Mouse (Mus musculus) liver, embryonic 16.5 days (tissue): Measurements from ENCODE around the gene Kctd12. TPM values are rescaled to one million over a fixed set of nuclear protein-coding genes. Genes with fewer than 3 reads are reported as not detected.

Experiments used
- ATAC-seq: fragments of 200-750 bp; cut with Nextera tagmentation; 2 replicates; pipeline ENCODE4 v1.8.0; 2017; ENCODE audit warnings: low read depth, mild to moderate bottlenecking, moderate number of reproducible peaks, moderate library complexity
- H3K27ac ChIP-seq: fragments of 300-500 bp; sonication (generic); 2 replicates; pipeline ENCODE4 v1.5.1; 2014; ENCODE audit warnings: mild to moderate bottlenecking, low read length
- H3K27me3 ChIP-seq: fragments of 300-500 bp; sonication (generic); 2 replicates; pipeline ENCODE4 v1.6.1; 2014; ENCODE audit warnings: low read depth, low read length, mixed read lengths; ENCODE audit not compliant: control insufficient read depth, insufficient read depth
- H3K36me3 ChIP-seq: fragments of 300-500 bp; sonication (generic); 2 replicates; pipeline ENCODE4 v1.6.1; 2014; ENCODE audit warnings: mild to moderate bottlenecking; ENCODE audit not compliant: control insufficient read depth, insufficient read depth
- H3K4me1 ChIP-seq: fragments of 300-500 bp; sonication (generic); 2 replicates; pipeline ENCODE4 v1.6.1; 2014; ENCODE audit warnings: low read depth, low read length, mixed read lengths; ENCODE audit not compliant: control insufficient read depth
- H3K4me2 ChIP-seq: fragments of 300-500 bp; sonication (generic); 2 replicates; pipeline ENCODE4 v1.6.1; 2014; ENCODE audit warnings: low read depth, low read length, mixed read lengths
- H3K4me3 ChIP-seq: fragments of 300-500 bp; sonication (generic); 2 replicates; pipeline ENCODE4 v1.5.1; 2014; ENCODE audit warnings: low read depth, mild to moderate bottlenecking, low read length
- H3K9ac ChIP-seq: fragments of 300-500 bp; sonication (generic); 2 replicates; pipeline ENCODE4 v1.6.1; 2014; ENCODE audit warnings: low read depth, low read length
- H3K9me3 ChIP-seq: fragments of 300-500 bp; sonication (generic); replicated peaks from 2 replicates; pipeline ENCODE4 v1.6.1; 2016; ENCODE audit warnings: low read length; ENCODE audit not compliant: control insufficient read depth
- WGBS: fragments of 180-500 bp; shearing (Covaris S2); extraction: QIAGEN DNeasy Blood & Tissue Kit; methylation state at CpG from one replicate; pipeline ENCODE4 v1.1.7; 2014; ENCODE audit not compliant: insufficient replicate concordance; 5-methylcytosine and 5-hydroxymethylcytosine counted together
- microRNA-seq: library from miRNA; unstranded; fragments of <30 nt; microRNA quantifications from one replicate; pipeline ENCODE4, GENCODE M21; 2016
- polyA plus RNA-seq: library from polyadenylated mRNA; unstranded; fragments of >200 nt; fragmentation: Nextera tagmentation; extraction: Ambion mirVana; gene quantifications from 2 replicates; pipeline ENCODE4 v1.2.1, GENCODE M21; 2015

The Kctd12 gene
- polyA plus RNA-seq, 1 experiment from 2014 or later: 2.5 TPM

DNA sequence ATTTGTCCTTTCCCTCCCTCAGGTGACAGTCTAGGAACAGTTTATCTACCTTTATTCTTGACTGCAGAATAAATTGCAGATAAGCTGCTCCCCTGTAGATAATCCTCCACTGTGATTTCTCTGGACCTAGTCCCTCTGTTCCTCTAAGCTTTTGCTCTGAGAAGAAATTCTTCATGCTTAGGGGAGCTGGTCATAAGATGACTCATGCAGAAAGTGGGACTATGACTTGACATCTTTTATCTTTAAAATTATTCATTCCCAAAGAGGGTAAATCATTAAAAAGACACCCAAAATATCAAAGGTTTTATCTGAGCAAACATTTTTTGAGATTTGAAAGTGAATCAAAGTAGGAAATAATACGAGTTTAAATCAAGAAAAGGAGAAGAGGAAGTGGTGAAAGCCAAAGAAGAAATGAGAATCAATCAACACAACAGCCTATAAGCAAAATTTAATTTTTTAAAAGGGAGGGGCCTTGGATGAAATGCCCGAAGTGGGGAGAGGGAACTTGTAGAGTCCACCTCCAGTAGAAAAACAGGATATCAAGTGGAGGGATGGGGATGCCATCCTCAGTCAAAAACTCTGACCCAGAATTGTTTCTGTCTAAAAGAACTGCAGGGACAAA lies 40.1 kb downstream of the Kctd12 start:
- no peak overlapping the region for H3K4me2 ChIP-seq
- WGBS: 26% methylated on average over 2 of the region's 2 CpGs
- H3K27me3 ChIP-seq: no peaks in the 10 kb centered on the region
- H3K9me3 ChIP-seq: no peaks in the 10 kb centered on the region
- H3K36me3 ChIP-seq: no peaks in the 10 kb centered on the region
- no peak overlapping the region for H3K4me3 ChIP-seq
- ATAC-seq: no peak
- H3K9ac ChIP-seq: no peak overlapping the region
- no peak overlapping the region for H3K27ac ChIP-seq
- no peaks in the 10 kb centered on the region for H3K4me1 ChIP-seq

DNA sequence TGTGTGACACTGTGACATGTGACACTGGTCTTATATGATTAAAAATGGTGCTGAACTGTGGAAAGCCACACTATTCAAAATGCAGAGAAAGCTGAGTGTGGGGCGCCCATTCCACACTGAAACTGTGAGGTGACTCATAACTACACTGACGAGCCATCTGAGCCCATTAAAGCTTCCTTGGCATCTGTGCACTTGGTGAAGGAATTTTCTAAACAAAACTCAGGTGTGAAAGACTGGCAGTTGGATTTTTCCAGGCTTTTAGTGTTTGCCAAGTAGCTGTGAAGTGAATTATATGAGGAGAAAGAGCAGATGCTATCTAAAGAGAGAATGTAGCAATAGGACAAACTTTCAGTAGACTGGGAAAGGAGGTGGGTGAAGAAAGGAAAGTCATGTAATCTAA lies 47.6 kb downstream of the Kctd12 start:
- Histone ChIP-seq H3K4me2 (no peak overlapping the region), H3K36me3 (no peaks in the 10 kb centered on the region), H3K9ac (no peak overlapping the region), H3K4me3 (no peak overlapping the region), H3K4me1 (no peaks in the 10 kb centered on the region), H3K9me3 (no peaks in the 10 kb centered on the region), H3K27ac (no peak overlapping the region), H3K27me3 (no peaks in the 10 kb centered on the region)
- 44% methylated on average over 2 of the region's 2 CpGs for WGBS
- ATAC-seq: no peak

DNA sequence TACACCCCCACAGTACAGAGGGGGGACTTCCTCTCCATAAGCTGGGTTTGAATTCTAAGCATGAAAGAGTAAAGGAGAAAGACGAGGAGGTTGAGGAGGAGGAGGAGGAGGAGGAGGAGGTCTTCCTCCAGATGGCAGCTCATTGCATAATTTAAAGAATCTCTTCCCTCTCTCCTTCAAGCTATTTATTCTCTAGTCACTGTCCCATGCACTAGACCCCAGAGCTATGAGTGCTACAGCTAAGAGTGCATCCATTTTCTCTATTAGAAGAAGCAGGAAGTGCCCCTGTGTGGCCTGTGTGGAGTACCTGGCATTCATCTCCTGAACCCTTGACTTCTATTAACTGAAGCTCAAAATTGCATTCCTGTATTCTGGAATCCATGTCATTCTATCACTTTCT lies 51.5 kb downstream of the Kctd12 start:
- 44% methylated on average over 1 of the region's 1 CpGs for WGBS
- H3K9ac ChIP-seq: no peak overlapping the region
- H3K36me3 ChIP-seq: no peaks in the 10 kb centered on the region
- no peak for ATAC-seq
- no peaks in the 10 kb centered on the region for H3K9me3 ChIP-seq
- H3K4me1 ChIP-seq: no peaks in the 10 kb centered on the region
- no peak overlapping the region for H3K4me2 ChIP-seq
- no peak overlapping the region for H3K27ac ChIP-seq
- H3K27me3 ChIP-seq: no peaks in the 10 kb centered on the region
- H3K4me3 ChIP-seq: no peak overlapping the region

GRCm38 (mm10) chr14:102929545-102929944 lies 52.9 kb downstream of the Kctd12 start:
- 46% methylated on average over 3 of the region's 3 CpGs for WGBS

DNA sequence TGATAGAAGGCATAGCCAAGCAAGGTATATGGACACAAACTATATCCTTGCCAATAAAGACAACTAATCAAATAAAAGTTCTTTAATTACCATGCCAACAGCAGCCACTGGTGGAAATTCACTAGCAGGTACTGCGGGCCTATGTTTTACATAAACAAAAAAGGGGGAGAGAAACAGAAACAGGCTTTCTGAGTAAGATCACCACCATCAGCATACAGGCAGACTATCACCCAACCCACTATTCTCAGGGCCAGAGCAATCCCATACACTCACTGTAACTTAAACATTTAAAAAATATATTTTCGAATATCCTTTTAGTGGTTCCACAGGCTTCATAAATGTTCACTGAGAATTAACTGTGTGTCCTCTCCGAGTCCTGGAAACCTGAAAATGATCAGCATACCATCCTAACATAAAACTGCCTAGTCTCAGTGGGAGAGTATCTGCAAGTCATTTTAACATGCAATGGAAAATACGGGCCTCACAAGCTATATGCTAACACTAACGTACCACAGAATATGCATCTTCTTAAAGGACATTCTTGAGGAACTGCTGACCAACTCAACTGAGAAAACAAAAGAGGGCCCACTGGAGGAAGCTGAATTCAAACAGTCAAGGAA lies 54.5 kb downstream of the Kctd12 start:
- Histone ChIP-seq H3K4me2 (no peak overlapping the region), H3K9me3 (no peaks in the 10 kb centered on the region), H3K36me3 (no peaks in the 10 kb centered on the region), H3K27me3 (no peaks in the 10 kb centered on the region), H3K4me3 (no peak overlapping the region), H3K27ac (no peak overlapping the region), H3K4me1 (no peaks in the 10 kb centered on the region), H3K9ac (no peak overlapping the region)
- WGBS: 65% methylated on average over 5 of the region's 5 CpGs
- ATAC-seq: no peak

More at GRCm38 (mm10) chr14:102929545-102929944, 52.9 kb downstream of the Kctd12 start:
- Histone ChIP-seq H3K9ac (no peak overlapping the region), H3K27me3 (no peaks in the 10 kb centered on the region), H3K36me3 (no peaks in the 10 kb centered on the region), H3K4me3 (no peak overlapping the region), H3K27ac (no peak overlapping the region), H3K9me3 (no peaks in the 10 kb centered on the region), H3K4me2 (no peak overlapping the region), H3K4me1 (no peaks in the 10 kb centered on the region)
- no peak for ATAC-seq

Small RNA genes lying within 50 kb of the gene (microRNA-seq; reads per million reads assigned to microRNA genes)
- gene Mir5130: 1.2 reads per million

Other genes with a start within 250 kb of the Kctd12 start
- gene Acod1, start 64.3 kb upstream of the Kctd12 start, polyA plus RNA-seq: 0.05 TPM in 1 of 2 replicates, not detected in the other
- gene Cln5, start 87.6 kb upstream of the Kctd12 start, polyA plus RNA-seq: 17.0 and 17.2 TPM in 2 replicates
- 13.7 and 14.6 TPM in 2 replicates for gene Fbxl3, start 116.9 kb upstream of the Kctd12 start, polyA plus RNA-seq